Mouse (Mus musculus): ENCODE measurements around the gene Tgfbr2. TPM values are rescaled to one million over a fixed set of nuclear protein-coding genes. Genes with fewer than 3 reads are reported as not detected.

The Tgfbr2 gene
- 149 TPM for polyA plus RNA-seq (2017; shearing (Covaris generic))

DNA sequence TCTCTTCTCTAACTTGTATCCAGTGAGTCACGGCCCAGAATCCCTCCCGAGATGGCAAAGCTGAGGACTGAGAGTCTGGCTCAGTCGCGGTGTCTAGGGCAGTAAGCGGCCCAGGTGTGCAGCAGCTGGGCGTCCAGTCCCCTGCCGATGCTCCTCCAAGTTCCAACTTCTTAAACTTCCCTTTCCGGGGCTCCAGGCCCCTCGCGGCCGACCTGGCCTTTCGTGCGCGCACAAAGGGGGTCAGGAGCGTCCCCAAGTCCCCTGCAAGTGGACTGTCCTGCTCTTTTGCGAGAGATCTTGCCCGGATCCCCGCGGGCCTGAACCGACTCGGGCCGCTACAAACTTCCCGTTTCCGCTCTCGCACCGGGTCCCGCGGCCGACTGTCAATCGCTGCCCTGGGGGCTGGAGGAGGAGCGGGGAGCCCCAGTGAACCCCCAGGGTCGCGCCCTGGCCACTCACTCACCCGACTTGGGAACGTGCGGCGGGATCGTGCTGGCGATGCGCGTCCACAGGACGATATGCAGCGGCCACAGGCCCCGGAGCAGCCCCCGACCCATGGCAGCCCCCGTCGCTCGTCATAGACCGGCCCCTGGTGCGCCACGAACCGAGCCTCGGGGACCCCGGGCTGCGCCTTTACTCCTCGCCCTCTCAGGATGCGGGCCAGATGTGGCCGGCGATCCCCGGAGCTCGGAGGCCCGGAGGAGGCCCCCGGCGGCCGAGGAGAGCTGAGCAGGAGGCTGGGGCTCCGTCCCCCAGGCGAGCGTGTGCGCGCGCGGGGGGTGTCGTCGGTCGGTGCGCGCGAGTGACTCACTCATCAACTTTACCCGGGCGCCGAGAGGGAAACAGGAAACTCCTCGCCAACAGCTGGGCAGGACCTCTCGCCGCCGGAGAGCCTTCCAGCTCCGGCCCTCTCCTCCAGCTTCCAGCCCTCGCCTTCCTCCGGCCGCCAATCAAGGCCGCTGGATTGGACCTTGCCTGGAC is at the start of gene Tgfbr2:
Gene Tgfbr2 (minus strand): TSS at position 880 of the 981 bp plus-strand sequence.

